Mouse (Mus musculus) CH12.LX (cell line): ENCODE data around the gene Il6st. TPM values are rescaled to one million over a fixed set of nuclear protein-coding genes. Genes with fewer than 3 reads are reported as not detected.

Source experiments
- DNase-seq: peaks from one replicate; pipeline ENCODE4 v3.0.0-alpha.2; 2013; ENCODE audit errors: extremely low read depth
- H3K27ac ChIP-seq: 2 replicates; pipeline ENCODE4 v1.5.1; 2012; ENCODE audit warnings: low read depth, mild to moderate bottlenecking, control low read depth, moderate library complexity; ENCODE audit not compliant: insufficient read depth
- H3K27me3 ChIP-seq: replicated peaks from 2 replicates; pipeline ENCODE3; 2012; ENCODE audit warnings: inconsistent platforms
- H3K36me3 ChIP-seq, 2 experiments: replicated peaks in 1 of 2; 2 replicates each; pipeline versions ENCODE3 to v1.6.1; 2012; ENCODE audit warnings: inconsistent platforms in 1 of 2, low read length in 1 of 2, mild to moderate bottlenecking in 1 of 2, mixed read lengths in 1 of 2, moderate library complexity in 1 of 2; ENCODE audit not compliant: control insufficient read depth in 1 of 2, insufficient read depth in 1 of 2
- H3K4me1 ChIP-seq, 2 experiments: 2 replicates each; pipeline ENCODE4 v1.6.1; 2012; ENCODE audit warnings: inconsistent platforms in 1 of 2, moderate library complexity in 1 of 2; ENCODE audit not compliant: insufficient read depth in 2 of 2, control insufficient read depth in 1 of 2
- H3K4me2 ChIP-seq: 2 replicates; pipeline ENCODE4 v1.6.1; 2012; ENCODE audit warnings: low read depth, mild to moderate bottlenecking, control low read depth; ENCODE audit not compliant: poor library complexity, insufficient read depth, severe bottlenecking
- H3K4me3 ChIP-seq, 3 experiments: fragments of 150-350 bp in 1 of 3; sonication (generic) in 1 of 3; replicated peaks in 1 of 3; 2 replicates each; pipeline versions ENCODE3 to v1.5.1; 2011 to 2012; ENCODE audit warnings: low read depth in 2 of 3, low read length in 2 of 3, mild to moderate bottlenecking in 2 of 3, moderate library complexity in 2 of 3, control low read depth in 1 of 3, improper control_type of control experiment in 1 of 3, inconsistent platforms in 1 of 3, mixed read lengths in 1 of 3; ENCODE audit not compliant: poor library complexity in 1 of 3
- H3K79me2 ChIP-seq: replicated peaks from 2 replicates; pipeline ENCODE4 v1.6.1; 2012; ENCODE audit warnings: mild to moderate bottlenecking, moderate library complexity; ENCODE audit not compliant: control insufficient read depth, poor library complexity, insufficient read depth, severe bottlenecking; ENCODE audit errors: extremely low read depth
- H3K9ac ChIP-seq: 2 replicates; pipeline ENCODE4 v1.6.1; 2012; ENCODE audit warnings: low read depth, mild to moderate bottlenecking, control low read depth, moderate library complexity; ENCODE audit not compliant: insufficient read depth
- H3K9me3 ChIP-seq: replicated peaks from 2 replicates; pipeline ENCODE3; 2012; ENCODE audit warnings: low read length, inconsistent platforms, mixed read lengths
- BHLHE40 ChIP-seq: IDR thresholded peaks from 2 replicates; pipeline ENCODE4 v1.6.1; 2011; ENCODE audit warnings: mild to moderate bottlenecking, low read depth, low read length, improper control_type of control experiment
- CHD1 ChIP-seq: IDR thresholded peaks from 2 replicates; pipeline ENCODE4 v1.6.1; 2012; ENCODE audit warnings: low read depth, low read length, improper control_type of control experiment, inconsistent platforms
- CHD2 ChIP-seq: IDR thresholded peaks from 2 replicates; pipeline ENCODE4 v1.6.1; 2011; ENCODE audit warnings: low read length, improper control_type of control experiment
- ELF1 ChIP-seq: IDR thresholded peaks from 2 replicates; pipeline ENCODE4 v1.6.1; 2014; ENCODE audit warnings: low read depth, mild to moderate bottlenecking, inconsistent platforms, low read length, improper control_type of control experiment
- GABPA ChIP-seq: IDR thresholded peaks from 2 replicates; pipeline ENCODE4 v1.6.1; 2012; ENCODE audit warnings: low read depth, low read length, improper control_type of control experiment, inconsistent platforms; ENCODE audit not compliant: insufficient replicate concordance
- KAT2A ChIP-seq: IDR thresholded peaks from 2 replicates; pipeline ENCODE4 v1.6.1; 2012; ENCODE audit warnings: low read length, improper control_type of control experiment, inconsistent platforms; ENCODE audit not compliant: insufficient replicate concordance
- MAFK ChIP-seq: IDR thresholded peaks from 2 replicates; pipeline ENCODE4 v1.6.1; 2011; ENCODE audit warnings: low read length, improper control_type of control experiment; ENCODE audit not compliant: insufficient replicate concordance
- MAX ChIP-seq: IDR thresholded peaks from 2 replicates; pipeline ENCODE4 v1.6.1; 2011; ENCODE audit warnings: low read length, improper control_type of control experiment
- MEF2A ChIP-seq: IDR thresholded peaks from 2 replicates; pipeline ENCODE4 v1.6.1; 2014; ENCODE audit warnings: low read depth, mild to moderate bottlenecking, inconsistent platforms, low read length, improper control_type of control experiment, borderline replicate concordance
- NELFE ChIP-seq: IDR thresholded peaks from 2 replicates; pipeline ENCODE4 v1.6.1; 2011; ENCODE audit warnings: low read depth, low read length, improper control_type of control experiment
- RAD21 ChIP-seq: IDR thresholded peaks from 2 replicates; pipeline ENCODE4 v1.6.1; 2011; ENCODE audit warnings: low read depth, mild to moderate bottlenecking, low read length, improper control_type of control experiment, moderate library complexity
- RCOR1 ChIP-seq: conservative IDR thresholded peaks from 2 replicates; pipeline ENCODE4 v1.6.1; 2012; ENCODE audit warnings: low read depth, mild to moderate bottlenecking, inconsistent platforms, low read length, improper control_type of control experiment
- SIN3A ChIP-seq: IDR thresholded peaks from 2 replicates; pipeline ENCODE4 v1.6.1; 2012; ENCODE audit warnings: low read length, improper control_type of control experiment, inconsistent platforms
- ZKSCAN1 ChIP-seq: IDR thresholded peaks from 2 replicates; pipeline ENCODE4 v1.6.1; 2012; ENCODE audit warnings: low read depth, inconsistent platforms, low read length, improper control_type of control experiment, borderline replicate concordance
- ZMIZ1 ChIP-seq: IDR thresholded peaks from 2 replicates; pipeline ENCODE4 v1.6.1; 2012; ENCODE audit warnings: low read depth, mild to moderate bottlenecking, inconsistent platforms, low read length, improper control_type of control experiment
- dilution Hi-C: fragments of 300-500 bp; cut with MboI; formaldehyde crosslinking; loops from 2 replicates; pipeline ENCODE4 v1.14.3; 2020; ENCODE audit warnings: low sequenced_read_pairs; ENCODE audit not compliant: extremely low pct_unique_long_range_greater_than_20kb, extremely low pct_ligation_motif_present
- in situ Hi-C: fragments of 300-500 bp; cut with MboI; formaldehyde crosslinking; loops from 3 replicates; pipeline ENCODE4 v1.14.3; 2019; ENCODE audit warnings: low sequenced_read_pairs, low pct_ligation_motif_present, low pct_unique_long_range_greater_than_20kb, mixed read lengths
- polyA plus RNA-seq: library from polyadenylated mRNA; unstranded; fragments of >175 nt; gene quantifications from 2 replicates; pipeline ENCODE4 v1.2.1, GENCODE M21; 2012; ENCODE audit warnings: low read depth; ENCODE audit not compliant: insufficient read length
- total RNA-seq, 2 experiments: library from RNA; depleted of rRNA; stranded (reverse); fragments of 300-350 nt in 1 of 2; fragments of >200 nt in 1 of 2; gene quantifications; 2 replicates each; pipeline ENCODE4 v1.2.3; 2012 to 2014

The Il6st gene
- total and polyA plus RNA-seq, 3 experiments, result 3.5 to 7.6 (median 5.7) TPM

DNA sequence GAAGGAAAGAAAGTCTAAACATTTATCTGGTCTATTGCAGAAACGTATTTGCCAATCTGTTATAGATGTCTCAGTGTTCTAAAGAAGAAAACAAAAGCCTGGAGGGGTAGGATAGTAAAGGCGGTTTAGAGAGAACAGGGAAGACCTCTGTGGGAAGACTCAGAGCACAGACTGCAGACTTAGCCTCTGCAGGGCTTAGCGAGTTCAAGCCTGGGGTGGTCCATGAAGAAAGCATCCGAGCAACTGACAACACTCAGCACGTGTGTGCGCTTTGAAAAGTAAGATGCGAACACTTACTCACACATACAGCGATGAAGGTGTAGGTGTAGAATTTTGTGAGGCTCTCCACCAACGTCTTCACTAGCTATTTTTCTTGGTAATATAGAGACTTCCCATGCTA, 7.3 kb downstream of the Il6st start:
- dilution Hi-C loops, result no loop called here
- Histone ChIP-seq H3K4me3 (no peak overlapping the region), H3K4me2 (no peak overlapping the region), H3K79me2 (peaks cover 19% of the 10 kb centered on the region)
- no peak for DNase-seq
- TF ChIP-seq NELFE (no peak), RAD21 (no peak), RCOR1 (no peak), CHD1 (no peak), ELF1 (no peak), MAFK (no peak), SIN3A (no peak), GABPA (no peak)
- TF ChIP-seq, all 38 proteins: peak for 0
- no peak overlapping the region for H3K27ac ChIP-seq
- peaks cover 8% of the 10 kb centered on the region for H3K9me3 ChIP-seq
- H3K27me3 ChIP-seq, result no peaks in the 10 kb centered on the region
- no peak overlapping the region for H3K9ac ChIP-seq
- in situ Hi-C loops, result no loop called here
- H3K4me1 ChIP-seq, result peaks cover 5 to 18% of the 10 kb centered on the region in 2 experiments; a peak in 3 of 4 replicates
- peaks cover 14 to 45% of the 10 kb centered on the region in 2 experiments for H3K36me3 ChIP-seq

DNA sequence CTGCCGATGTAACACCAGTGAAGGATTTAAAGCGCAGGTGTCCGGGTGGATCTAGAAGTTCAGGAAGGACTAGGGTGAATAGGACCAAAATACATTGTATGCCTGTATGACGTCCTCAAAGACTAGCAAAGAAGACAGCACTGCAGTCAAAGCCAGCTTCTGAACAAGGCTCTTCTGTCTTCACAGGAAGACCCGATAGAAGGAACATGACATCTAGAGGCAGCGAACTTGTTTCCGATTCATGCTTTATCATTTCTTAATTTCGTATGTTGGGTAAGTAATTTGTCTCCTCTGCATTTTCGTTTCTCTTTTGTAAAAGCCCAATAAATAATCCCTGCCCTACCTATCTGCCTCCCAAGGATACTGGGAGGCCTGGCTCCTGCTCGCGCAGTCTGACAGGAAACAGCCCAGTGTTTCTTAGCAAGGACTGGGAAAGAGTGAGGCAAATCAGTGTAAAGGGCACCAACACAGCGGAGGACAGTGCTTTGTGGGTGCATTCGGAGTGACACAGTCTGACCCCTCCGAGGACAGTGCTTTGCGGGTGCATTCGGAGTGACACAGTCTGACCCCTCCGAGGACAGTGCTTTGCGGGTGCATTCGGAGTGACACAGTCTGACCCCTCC, 8.6 kb downstream of the Il6st start:
- no peak for DNase-seq
- dilution Hi-C loops, result no loop called here
- peaks cover 7% of the 10 kb centered on the region for H3K79me2 ChIP-seq
- H3K36me3 ChIP-seq, result peaks cover 20 to 49% of the 10 kb centered on the region in 2 experiments
- H3K4me1 ChIP-seq, result peaks cover 2 to 7% of the 10 kb centered on the region in 2 experiments; a peak in 3 of 4 replicates
- no peak for TF ChIP-seq MAX
- TF ChIP-seq ZMIZ1, result no peak
- TF ChIP-seq BHLHE40, result no peak
- no peak for TF ChIP-seq CHD2
- TF ChIP-seq ZKSCAN1, result no peak
- no peak for TF ChIP-seq KAT2A
- TF ChIP-seq MEF2A, result no peak
- peaks cover 10% of the 10 kb centered on the region for H3K9me3 ChIP-seq
- no peak overlapping the region for H3K9ac ChIP-seq
- no peak overlapping the region for H3K27ac ChIP-seq
- H3K4me2 ChIP-seq, result no peak overlapping the region
- no peaks in the 10 kb centered on the region for H3K27me3 ChIP-seq
- no peak overlapping the region for H3K4me3 ChIP-seq
- in situ Hi-C loops, result no loop called here
